Mouse (Mus musculus): ENCODE results near the gene Mindy4.

DNA sequence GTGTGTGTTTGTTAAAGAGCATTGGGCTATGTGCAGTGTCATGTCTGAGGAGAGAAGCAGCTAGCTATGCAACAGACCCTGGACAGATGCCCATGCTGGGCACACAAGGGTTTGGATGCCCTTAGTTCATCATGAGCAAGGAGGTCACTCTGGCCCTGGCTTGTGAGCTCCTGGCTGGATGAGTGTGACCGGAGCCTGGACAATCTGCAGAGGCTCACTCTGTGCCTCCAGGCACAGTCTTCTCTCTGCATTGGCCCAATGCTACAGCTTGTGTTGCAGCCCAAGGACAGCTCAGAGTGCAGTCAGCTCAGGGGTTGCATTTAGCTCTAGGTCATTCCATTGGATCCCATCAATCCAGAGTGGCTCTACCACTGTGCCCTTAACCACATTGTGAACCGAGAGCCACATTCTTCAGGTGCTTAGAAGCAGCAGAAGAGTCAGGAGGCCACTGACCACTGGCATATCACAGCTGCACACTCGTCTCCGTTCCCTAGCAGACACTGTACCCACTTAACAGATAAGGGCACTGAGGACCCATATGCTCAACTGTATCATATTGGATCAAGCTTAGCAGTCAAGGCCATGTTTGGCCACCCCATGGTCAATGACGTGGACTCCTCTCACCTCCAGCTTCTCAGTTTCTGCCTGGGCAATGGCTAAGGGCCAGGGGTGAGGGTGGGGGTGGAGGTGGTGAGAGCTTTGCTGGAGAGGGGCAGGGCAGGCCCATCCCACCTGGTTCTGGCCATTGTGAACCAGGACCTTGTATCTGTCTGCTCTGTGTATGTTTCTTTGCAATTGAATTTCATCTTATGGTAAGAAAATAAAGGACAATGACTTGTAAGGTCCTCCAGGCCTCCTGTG, 144.8 kb downstream of the Mindy4 start:
- TF ChIP-seq ELF1 (IDR thresholded peaks at IDR 0.05; ENCODE audit: low read depth, low read length) (no peak), POLR2A (IDR thresholded peaks at IDR 0.05; ENCODE audit: control insufficient read depth in 1 of 2, insufficient read depth in 1 of 2, low read depth in 1 of 2, low read length in 2 of 2, poor library complexity in 1 of 2) (no peak), UBTF (IDR thresholded peaks at IDR 0.05; ENCODE audit: borderline replicate concordance, insufficient read depth, low read depth, low read length) (no peak), EP300 (IDR thresholded peaks at IDR 0.05; ENCODE audit: low read depth in 1 of 2, low read length in 2 of 2) (no peak), HCFC1 (IDR thresholded peaks at IDR 0.05; ENCODE audit: low read depth, low read length) (no peak), USF1 (IDR thresholded peaks at IDR 0.05; ENCODE audit: low read depth, low read length) (no peak), CTCF (IDR thresholded peaks at IDR 0.05 in 2 of 3, conservative IDR thresholded peaks at IDR 0.05 in 1 of 3; ENCODE audit: control insufficient read depth in 1 of 3, insufficient read depth in 1 of 3, low read depth in 2 of 3, low read length in 3 of 3, poor library complexity in 1 of 3, severe bottlenecking in 1 of 3) (no peak), E2F4 (IDR thresholded peaks at IDR 0.05; ENCODE audit: borderline replicate concordance, low read depth, low read length) (no peak), NRF1 (IDR thresholded peaks at IDR 0.05; ENCODE audit: insufficient read depth, low read depth, low read length, poor library complexity, severe bottlenecking) (no peak), CHD2 (IDR thresholded peaks at IDR 0.05; ENCODE audit: low read length) (no peak), TBP (IDR thresholded peaks at IDR 0.05; ENCODE audit: low read depth, low read length) (no peak)

All from MEL (cell line).